Mouse (Mus musculus): ENCODE results near the gene Tagln2.

Gene Tagln2

DNA sequence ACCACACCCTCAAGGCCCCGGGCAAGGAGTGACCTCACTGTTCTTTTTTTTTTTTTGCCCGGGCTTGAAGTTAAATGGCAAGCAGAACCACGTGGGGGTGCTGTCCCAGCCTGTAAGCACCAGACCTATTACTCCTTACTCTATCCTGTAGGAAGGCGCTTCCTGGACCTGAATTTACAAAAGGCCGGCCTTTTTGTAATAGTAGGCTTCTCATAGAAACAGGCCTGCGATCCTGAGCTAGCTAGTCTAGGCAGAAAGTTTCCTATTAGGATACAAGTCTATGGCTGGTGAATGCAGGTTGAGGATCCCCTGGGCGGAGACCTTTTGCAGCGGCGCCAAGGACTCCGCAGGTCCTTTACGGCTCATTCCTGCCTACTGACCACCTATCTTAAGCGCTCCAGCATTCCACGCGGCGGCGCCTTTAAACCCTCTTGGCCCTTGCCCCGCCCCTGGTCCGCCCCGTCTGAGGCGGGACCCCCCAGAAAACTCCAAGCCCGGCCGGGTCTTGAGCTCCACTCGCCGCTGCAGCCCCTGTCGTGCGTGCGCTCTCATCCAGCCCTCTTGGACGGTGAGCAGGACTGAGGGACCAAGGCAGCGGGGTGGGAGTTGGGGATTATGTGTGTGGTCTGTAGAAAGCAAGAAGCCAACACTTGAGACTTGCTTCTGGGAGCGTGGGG, at the start of gene Tagln2:
Gene Tagln2, plus strand, starts transcription at position 283 of the 677 bp plus-strand sequence.
- in situ Hi-C loops (cut with MseI, MboI): no loop called here

DNA sequence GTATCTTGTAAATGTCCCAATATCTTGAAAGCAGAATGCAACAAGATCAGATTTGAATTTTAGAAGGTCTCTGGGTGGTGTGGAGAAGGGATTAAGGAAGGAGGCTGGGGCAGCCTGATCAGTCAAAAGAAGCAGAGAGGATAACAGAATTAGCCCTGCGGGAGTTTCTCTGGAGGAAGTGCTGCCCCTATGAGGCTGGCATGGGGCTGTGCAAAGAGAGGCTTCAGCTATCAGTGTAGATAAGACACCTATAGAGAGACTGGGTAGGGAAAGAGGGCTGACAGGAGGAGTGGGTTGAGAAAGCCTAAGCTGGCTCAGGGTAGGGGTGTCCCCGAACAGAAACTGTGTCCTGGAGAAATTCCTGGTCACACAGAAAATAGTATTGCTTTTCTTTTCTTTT, 49.6 kb upstream of the Tagln2 start:
- in situ Hi-C loops (cut with MseI, MboI): no loop called here

DNA sequence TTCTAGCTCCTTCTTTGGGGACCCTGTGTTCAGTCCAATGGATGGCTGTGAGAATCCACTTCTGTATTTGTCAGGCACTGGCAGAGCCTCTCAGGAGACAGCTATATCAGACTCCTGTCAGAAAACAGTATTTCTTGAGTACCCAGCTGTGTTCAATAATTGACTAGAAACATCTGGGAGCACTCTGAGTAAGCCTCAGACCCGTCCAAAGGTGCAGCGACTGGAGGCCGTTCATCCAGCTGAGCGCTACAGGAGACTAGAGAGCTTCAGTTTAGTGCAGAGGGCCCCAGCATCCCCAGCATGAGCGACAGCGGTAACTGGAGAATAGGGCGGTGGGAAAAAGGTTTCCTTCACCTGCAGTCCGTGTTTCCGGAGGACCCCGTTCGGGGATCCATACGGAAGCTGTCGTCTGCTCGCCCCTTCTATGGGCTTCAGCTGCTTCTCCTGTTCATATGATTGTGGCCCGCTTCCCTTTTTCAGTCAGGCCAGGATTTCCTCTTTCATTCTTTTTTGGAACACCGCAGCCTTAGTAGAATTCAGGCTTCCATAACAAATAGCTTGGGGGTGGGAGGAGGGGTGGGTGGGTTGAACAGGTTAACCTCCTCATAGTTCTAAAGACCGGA, 48.9 kb upstream of the Tagln2 start:
- in situ Hi-C loops (cut with MseI, MboI): no loop called here

DNA sequence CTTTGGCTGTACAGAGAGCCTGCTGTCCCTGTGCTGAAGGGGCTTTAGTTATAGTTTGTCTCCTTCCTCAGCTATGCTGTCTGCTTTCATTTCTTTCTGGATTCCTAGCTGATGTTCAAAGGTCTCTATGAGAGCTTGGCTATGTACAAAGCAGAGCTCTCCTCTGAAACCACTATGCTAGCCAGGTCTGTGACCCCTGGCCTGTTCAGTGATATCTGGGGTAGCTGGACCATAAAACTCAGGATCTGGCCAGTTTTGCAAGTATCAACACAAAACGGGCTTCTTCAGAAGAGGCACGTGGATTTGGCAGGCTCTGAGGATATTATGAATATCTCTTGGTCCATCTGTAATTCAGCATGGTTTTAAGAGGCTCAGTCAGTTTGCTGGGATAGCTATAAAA, 46.9 kb upstream of the Tagln2 start:
- in situ Hi-C loops (cut with MseI, MboI): no loop called here

DNA sequence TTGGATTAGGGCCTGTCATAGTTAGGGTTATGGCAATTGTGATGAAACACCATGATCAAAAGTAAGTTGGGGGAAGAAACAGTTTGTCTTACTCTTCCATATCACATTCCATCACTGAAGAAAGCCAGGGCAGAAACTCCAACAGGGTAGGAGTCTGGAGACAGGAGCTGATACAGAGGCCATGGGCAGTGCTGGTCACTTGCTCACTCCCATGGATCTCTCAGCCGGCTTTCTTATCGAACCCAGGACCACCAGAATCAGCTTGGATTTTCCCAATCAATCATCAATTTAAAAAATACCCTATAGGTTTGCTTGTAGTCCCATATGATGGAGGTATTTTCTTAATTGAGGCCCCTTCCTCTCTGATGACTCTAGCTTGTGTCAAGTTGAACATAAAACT, 46.0 kb upstream of the Tagln2 start:
- in situ Hi-C loops (cut with MseI, MboI): no loop called here

DNA sequence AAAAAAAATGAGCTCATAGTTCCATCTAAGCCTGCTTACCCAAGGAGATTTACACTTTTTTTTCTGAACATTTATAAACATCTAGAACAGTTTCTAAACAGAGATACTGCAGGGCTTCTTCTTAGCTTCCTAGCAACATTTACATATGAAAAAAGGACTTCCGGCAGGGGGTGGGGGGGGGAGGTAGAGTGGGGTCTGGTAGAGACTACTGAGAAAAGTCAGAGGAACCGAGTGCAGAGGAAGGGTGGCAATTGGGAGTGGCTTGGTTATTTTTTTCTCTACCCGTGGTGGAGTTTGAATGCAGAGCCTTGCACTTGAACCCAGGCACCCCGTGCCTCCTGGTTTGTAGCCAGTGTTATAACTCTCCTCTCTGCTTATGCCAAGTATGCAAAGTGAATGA, 44.4 kb upstream of the Tagln2 start:
- in situ Hi-C loops (cut with MseI, MboI): no loop called here

DNA sequence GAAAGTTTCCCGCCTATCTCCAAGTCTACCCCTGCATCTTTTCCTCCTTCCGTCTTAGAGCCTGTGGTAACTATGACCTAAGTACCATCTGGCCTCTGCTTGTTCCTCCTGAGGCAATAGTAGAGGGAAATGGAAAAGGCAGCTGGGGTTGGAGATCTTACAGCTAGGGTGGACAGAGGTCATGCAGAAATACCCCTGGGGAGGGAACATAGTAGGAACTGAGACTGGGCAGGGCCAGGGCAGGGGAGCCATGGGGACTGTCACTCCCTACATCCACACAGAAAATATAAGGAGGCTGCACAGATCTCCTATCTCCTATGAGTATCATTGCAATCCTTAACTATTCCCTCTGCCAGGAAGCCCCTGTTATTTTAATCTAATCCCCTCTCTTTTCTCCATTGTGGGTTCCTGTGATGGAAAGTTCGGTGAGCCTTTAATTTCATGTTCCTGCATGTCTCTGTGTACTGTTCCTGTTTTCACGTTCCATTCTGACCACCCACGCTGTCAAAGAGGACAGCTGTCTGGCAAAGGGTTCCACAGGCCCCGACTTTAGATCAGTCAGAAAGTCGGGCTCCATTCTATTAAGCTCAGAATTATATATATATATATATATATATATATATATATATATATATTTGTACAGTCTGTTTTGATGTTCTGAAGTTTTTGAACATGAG, 43.7 kb upstream of the Tagln2 start:
- in situ Hi-C loops (cut with MseI, MboI): no loop called here

DNA sequence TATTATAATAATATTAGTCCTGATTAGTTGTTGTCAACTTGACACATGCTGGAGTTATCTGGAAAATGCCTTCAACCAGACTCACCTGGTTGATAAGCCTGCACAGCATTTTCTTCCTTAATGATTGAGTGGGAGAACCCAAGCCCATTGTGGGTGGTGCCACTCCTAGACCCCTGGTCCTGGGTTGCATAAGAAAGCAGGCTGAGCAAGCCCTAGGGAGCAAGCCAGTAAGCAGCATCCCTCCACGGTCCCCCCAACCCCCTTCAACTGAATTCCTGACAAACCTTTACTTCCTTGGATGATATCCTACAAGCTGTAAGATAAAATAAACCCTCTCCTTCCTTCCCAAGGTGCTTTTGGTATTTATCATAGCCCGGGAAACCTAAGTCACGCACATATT, 42.7 kb upstream of the Tagln2 start:
- in situ Hi-C loops (cut with MseI, MboI): no loop called here

DNA sequence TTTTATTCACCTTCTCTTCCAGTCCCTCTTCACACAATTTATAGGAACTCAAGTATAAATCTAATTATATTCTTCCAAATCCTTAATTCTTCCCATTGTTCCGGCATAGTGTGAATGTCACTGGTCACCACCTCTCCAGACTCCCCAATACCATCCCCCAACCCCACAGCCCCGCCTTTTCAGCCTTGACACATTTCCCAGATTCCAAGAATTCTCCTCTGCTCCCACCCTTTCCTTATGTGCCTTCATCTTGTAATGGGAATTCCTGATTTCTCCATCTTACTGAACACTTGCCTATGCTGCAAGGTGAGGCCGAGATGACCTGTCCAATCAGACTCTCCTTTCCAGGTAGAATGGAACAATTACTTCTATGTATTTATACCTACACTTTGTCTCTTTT, 41.8 kb upstream of the Tagln2 start:
- in situ Hi-C loops (cut with MseI, MboI): no loop called here

DNA sequence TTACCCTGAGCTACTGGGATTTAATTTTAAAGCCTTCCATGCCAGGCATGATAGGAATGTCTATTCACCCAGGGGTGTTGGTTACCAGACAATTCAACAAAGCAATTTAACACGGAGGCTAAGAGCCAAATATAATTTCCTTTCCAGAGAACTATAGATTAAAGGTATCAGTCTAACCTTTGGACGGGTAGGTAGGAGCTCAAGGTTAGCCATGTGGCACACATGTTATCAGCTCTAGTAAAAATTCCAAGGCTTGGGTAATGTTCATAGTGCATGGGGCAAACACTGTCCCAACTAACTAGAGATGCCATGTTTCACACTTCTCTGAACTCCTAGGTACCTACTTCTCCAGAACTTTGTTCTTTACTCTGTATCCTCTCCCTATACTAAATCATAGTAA, 38.2 kb upstream of the Tagln2 start:
- in situ Hi-C loops (cut with MseI, MboI): no loop called here

DNA sequence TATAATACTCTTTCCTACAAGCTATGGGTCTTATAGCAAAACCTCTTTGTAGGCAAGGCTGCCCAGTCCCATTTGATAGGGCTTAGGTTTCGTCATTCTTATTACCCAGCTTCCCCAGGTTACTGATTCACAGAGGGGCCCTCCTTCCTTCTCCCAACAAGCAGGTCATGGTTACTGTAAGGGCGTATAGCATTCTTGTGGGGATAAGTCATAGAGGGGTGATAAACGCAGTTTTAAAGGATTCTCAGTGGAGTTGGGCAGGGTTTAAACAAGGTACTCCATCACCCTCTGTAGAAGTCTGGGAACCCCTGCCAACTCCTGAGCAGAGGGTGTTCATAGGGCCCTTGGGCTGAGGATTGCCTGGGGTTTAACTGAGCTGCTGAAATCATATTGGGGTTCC, 37.3 kb upstream of the Tagln2 start:
- in situ Hi-C loops (cut with MseI, MboI): no loop called here

DNA sequence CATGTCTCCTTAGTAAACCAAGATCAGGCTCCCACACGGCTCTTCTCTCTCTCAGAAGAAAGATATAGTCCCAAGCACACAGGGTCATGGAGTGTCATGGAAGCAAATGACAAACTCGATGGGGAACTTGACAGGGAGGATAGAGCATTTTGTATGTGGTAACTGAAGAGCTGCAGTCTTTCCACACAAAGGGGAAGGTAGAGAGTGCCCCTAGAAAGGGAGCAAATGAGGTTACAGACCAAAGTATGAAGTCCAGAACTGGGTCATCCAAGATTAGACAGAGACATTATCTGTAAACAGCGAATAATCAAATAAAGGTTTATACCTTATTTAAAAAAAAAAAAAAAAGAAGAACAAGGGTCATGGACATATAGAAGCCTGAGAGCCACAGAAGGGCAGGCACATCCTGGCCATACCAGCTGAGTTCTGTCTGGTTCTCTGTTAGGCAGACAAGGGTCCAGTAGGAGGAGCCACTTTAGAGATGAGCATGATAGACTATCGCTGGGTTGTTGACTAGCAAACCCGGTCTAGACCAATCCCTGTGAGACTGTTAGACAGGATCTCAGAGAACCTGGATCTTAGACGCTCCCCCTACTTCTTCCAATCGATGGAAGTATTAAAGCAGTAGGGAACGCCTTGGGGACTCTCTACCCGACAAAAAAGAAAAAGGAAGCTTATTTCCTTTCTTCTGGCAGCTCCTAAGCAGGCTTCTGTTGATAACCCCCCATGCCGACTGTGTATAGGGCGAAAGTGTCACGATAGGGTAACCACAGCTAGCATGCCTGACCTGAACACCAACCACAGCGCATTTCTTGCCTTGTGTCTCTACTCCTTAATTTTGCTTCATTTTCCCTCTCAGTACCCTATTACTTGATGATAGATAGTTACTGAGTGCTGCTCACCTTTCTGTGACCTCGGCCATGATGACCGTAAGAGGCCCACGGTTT, 36.2 kb upstream of the Tagln2 start:
- in situ Hi-C loops (cut with MseI, MboI): no loop called here

DNA sequence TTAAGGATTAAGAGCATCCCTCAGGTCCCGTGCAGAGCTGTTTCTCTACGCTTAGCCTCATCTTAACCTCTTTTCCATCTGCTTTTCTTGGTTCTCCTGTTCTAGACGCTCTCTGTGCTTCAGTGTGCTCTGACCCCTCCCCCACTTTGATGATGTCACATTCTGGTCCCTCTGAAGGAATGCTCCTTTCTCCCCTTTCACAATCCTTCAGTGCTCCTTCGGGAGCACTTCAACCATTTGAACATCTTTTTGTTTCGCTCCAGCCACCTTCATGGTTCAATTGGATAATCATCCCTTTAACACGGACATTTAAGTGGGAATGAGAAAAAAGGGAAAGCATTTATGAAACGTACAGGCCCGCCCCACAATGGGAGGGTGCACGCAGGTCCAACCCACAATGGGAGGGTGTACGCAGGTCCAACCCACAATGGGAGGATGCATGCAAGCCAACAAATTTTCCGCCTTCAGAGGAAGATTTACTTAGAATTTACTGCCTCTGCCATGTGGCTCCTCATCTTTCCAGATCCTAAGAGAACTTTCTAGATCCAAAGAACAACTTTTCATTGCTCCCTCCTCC, 31.5 kb upstream of the Tagln2 start:
- in situ Hi-C loops (cut with MseI, MboI): no loop called here

DNA sequence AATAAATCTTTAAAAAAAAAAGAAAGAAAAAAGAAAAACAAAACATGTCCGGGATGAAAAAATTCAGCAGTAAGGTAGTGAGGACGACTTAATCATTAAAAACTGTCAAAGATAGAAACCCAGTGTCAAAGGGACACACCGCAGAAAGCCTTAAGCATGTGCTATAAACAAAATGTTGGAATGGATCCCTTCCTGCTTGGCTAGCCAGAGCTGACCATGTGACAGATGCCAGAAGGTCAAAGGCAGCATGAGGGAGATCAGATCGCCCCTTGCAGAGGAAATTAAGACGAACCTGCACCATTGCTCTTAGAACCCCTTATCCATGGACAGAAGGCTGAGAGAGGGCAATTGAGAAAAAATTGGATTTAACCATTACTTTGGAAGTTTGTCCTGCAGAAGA, 30.5 kb upstream of the Tagln2 start:
- in situ Hi-C loops (cut with MseI, MboI): no loop called here

DNA sequence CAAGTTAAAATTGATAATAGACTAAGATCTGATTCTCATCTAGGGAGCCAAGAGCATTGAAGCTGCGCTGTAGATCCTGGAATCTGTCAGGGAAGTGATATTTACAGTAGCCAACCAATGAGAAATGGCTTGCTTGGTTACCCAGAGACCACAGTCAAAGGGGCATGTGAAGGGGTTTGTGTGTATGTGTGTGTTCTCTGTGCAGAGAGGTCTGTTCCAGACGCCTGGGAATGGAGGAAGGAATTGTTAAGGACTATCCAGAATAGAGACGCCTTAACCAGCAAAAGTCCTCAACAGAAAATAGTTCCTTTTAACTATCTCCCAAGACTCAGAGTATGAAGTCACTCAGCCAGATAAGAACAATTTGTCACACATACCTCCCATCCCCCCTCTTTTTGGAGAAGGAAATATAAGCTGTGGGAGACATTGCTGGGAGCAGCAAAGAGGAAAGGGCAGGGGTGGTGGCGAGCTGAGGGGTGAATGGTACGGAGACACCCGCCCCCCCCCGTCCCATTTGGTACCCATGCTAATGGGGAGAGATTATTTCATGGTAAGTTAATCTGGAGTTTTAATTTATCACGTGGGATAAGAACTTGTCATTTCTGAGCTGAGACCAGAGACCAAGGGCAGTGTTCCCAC, 29.9 kb upstream of the Tagln2 start:
- in situ Hi-C loops (cut with MseI, MboI): no loop called here

DNA sequence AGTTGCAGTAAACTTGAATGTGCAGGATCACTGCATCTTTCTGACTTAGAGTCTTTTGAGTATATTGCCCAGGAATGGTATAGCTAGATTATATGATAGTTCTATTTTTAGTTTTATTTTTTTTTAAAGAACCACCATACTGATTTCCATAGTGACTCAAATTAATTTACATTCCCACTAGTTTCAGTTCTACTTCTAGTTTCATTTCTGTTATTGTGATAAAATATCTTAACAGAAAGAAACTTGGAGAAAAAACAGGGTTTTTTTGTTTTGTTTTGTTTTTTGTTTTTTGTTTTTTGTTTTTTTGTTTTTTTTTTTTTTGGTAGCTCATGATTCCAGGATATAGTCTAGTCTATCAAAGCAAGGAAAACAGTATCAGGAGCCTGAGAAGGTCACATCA, 26.9 kb upstream of the Tagln2 start:
- in situ Hi-C loops (cut with MseI, MboI): no loop called here

DNA sequence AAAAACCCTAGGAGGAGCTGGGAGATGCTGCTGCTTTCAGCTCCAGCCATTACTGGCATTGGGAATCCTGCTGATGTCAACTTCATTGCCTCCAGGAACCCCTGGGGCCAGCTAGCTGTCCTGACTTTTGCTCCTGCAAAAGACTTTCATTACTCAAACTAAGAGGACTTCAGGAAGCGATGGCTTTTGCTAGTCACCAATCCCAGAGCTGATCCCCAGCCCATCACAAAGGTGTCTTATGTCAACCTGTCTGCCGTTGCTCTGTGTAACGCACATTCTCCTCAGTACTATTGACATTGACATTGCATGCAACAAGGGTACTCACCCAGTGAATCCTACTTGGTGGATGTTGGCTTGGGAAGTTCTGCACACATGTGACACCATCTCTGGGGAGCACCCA, 25.7 kb upstream of the Tagln2 start:
- in situ Hi-C loops (cut with MseI, MboI): no loop called here

DNA sequence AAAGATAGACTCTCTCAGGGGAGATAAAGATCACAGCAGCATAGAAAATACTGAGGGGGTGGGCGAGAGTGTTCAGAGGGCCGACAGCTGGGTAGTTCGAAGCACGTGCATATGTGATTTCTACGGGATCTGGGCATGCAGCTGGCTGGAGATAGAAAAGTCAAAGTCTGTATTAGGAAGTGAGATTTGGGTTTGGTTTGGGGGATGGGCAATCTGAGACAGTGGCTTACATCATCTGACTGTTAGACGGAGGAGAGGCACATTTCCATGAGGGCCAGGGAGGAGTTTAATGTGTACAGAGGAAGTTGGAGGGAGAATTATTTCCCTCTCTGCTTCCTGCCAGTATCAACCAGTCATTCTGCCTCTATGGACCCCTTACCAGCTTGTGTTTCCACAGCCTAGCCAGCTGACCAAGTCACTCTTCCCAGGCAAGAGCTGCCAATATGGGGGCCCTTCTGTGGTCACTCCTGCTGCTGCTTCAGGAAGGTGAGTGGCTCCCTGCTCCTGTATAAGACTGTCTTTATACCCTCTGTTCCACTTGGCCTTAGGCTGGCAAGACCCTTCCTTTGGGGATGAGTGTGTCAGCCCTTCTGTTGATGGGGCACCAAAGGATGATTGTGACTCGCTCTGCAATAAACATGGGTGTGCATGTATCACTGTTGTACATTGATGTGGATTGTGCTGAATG, 24.6 kb upstream of the Tagln2 start, which contains the start of gene Slamf9:
Gene Slamf9, plus strand, starts transcription at position 305 of the 688 bp plus-strand sequence.
- in situ Hi-C loops (cut with MseI, MboI): no loop called here

DNA sequence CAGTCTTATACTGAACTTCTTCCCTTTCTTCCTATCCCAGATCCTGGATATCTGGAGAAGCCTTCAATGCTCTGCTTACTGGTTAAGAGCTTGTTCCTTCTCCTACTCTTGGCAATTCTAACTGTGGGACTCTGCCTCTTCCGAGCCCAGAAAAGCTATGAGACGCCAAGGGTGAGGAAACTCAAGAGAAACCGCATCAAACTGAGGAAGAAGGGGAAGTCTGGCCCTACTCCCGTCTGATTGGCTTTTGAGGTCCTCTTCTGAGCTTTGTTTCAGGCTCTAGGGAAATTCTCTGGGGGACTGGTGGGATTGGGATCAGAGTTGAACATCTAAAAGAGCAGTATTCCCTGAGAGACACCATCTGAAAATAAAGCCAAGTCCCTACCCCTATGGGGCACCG, 21.8 kb upstream of the Tagln2 start:
- in situ Hi-C loops (cut with MseI, MboI): no loop called here

DNA sequence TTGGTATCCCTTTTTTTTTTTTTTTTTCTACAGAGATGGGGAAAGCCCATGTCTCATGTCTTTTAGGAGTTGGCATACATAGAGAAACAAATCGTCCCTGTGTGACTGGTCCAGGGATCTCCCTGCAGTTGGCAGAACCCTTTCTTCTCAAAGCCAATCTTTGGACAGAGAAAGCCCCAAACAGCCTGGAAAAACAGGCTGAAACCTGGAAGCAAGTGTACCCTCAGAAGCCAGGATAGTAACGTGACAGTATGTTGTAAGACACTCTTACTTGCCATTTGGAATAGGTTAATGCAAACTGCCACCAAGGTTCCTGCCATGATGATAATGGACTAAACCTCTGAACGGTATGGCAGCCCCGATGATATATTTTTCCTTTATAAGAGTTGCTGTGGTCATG, 19.5 kb upstream of the Tagln2 start:
- in situ Hi-C loops (cut with MseI, MboI): no loop called here

DNA sequence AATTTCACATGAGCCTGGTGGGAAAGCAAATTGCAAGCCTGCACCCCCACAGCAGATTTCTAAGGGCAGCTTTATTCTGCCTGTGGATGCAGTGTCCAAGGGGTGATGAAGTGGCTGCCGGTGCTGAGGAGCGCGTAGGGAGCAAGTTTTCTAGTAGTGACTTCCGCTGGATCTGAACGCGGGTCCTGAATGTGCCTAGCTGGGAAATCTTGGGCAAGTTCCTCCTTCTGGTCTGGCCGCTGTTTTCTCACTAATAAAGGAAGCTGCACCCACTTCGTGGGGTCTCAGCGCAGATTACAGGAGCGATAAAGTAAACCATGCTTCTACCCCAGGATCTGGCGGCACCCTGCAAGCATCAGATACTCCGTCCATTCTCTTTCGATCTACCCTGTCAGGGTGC, 18.7 kb upstream of the Tagln2 start:
- in situ Hi-C loops (cut with MseI, MboI): no loop called here
